Mouse (Mus musculus) midbrain, embryonic 13.5 days (tissue): ENCODE results near the gene Pan3. TPM values are rescaled to one million over a fixed set of nuclear protein-coding genes. Genes with fewer than 3 reads are reported as not detected.

ENCODE experiments used
- ATAC-seq: fragments of 200-750 bp; cut with Nextera tagmentation; 2 replicates; pipeline ENCODE4 v1.8.0; 2017; ENCODE audit warnings: mild to moderate bottlenecking, moderate TSS enrichment, moderate library complexity
- H3K27ac ChIP-seq: fragments of 300-500 bp; sonication (generic); 2 replicates; pipeline ENCODE4 v1.5.1; 2015; ENCODE audit warnings: inconsistent platforms, mild to moderate bottlenecking, moderate library complexity
- H3K27me3 ChIP-seq: fragments of 300-500 bp; sonication (generic); 2 replicates; pipeline ENCODE4 v1.6.1; 2015; ENCODE audit warnings: mild to moderate bottlenecking, inconsistent platforms
- H3K36me3 ChIP-seq: fragments of 300-500 bp; sonication (generic); 2 replicates; pipeline ENCODE4 v1.6.1; 2015; ENCODE audit warnings: mild to moderate bottlenecking, inconsistent platforms
- H3K4me1 ChIP-seq: fragments of 300-500 bp; sonication (generic); replicated peaks from 2 replicates; pipeline ENCODE4 v1.6.1; 2015; ENCODE audit warnings: inconsistent platforms
- H3K4me2 ChIP-seq: fragments of 300-500 bp; sonication (generic); replicated peaks from 2 replicates; pipeline ENCODE4 v1.6.1; 2015; ENCODE audit warnings: moderate library complexity, mild to moderate bottlenecking, inconsistent platforms
- H3K4me3 ChIP-seq: fragments of 300-500 bp; sonication (generic); replicated peaks from 2 replicates; pipeline ENCODE4 v1.5.1; 2015; ENCODE audit warnings: mild to moderate bottlenecking, inconsistent platforms
- H3K9ac ChIP-seq: fragments of 300-500 bp; sonication (generic); replicated peaks from 2 replicates; pipeline ENCODE4 v1.6.1; 2015; ENCODE audit warnings: mild to moderate bottlenecking, inconsistent platforms
- H3K9me3 ChIP-seq: fragments of 300-500 bp; sonication (generic); 2 replicates; pipeline ENCODE4 v1.6.1; 2016; ENCODE audit warnings: mild to moderate bottlenecking, inconsistent platforms
- WGBS: fragments of 180-500 bp; shearing (Covaris S2); methylation state at CpG from one replicate; pipeline ENCODE4 v1.1.7; 2015; 5-methylcytosine and 5-hydroxymethylcytosine counted together
- polyA plus RNA-seq: library from polyadenylated mRNA; unstranded; fragments of >200 nt; fragmentation: Nextera tagmentation; extraction: Ambion mirVana; gene quantifications from 2 replicates; pipeline ENCODE4 v1.2.1, GENCODE M21; 2015

Gene Pan3
- polyA plus RNA-seq: 68.3 and 75.8 TPM in 2 replicates

GRCm38 (mm10) chr5:147429535-147430305 is at the start of gene Pan3:
TSS of gene Pan3 (plus strand) at chr5:147430161.
- peak within 1 kb of the TSS; percentile 96 for H3K9ac ChIP-seq
- no peaks in the 10 kb centered on the region for H3K9me3 ChIP-seq
- peak; percentile 88 for ATAC-seq
- H3K4me3 ChIP-seq: peak within 1 kb of the TSS; percentile 98
- H3K4me2 ChIP-seq: peak within 1 kb of the TSS; percentile 72
- peaks cover 32% of the 10 kb centered on the region for H3K4me1 ChIP-seq
- no peaks in the 10 kb centered on the region for H3K36me3 ChIP-seq
- peak within 1 kb of the TSS; percentile 99 for H3K27ac ChIP-seq
- no peaks in the 10 kb centered on the region for H3K27me3 ChIP-seq
- under 1% methylated on average over 38 of the region's 51 CpGs for WGBS

- H3K9me3 ChIP-seq: no peaks in the 10 kb centered on the region
- H3K27me3 ChIP-seq: no peaks in the 10 kb centered on the region
- no peak overlapping the region for H3K9ac ChIP-seq
- no peaks in the 10 kb centered on the region for H3K4me1 ChIP-seq
- no peak overlapping the region for H3K4me2 ChIP-seq
- WGBS: 89% methylated on average over 10 of the region's 10 CpGs
- ATAC-seq: no peak
- no peak overlapping the region for H3K4me3 ChIP-seq
- no peak overlapping the region for H3K27ac ChIP-seq
- no peaks in the 10 kb centered on the region for H3K36me3 ChIP-seq
These were observed 48.6 kb upstream of the Pan3 start for GRCm38 (mm10) chr5:147381396-147381795.

DNA sequence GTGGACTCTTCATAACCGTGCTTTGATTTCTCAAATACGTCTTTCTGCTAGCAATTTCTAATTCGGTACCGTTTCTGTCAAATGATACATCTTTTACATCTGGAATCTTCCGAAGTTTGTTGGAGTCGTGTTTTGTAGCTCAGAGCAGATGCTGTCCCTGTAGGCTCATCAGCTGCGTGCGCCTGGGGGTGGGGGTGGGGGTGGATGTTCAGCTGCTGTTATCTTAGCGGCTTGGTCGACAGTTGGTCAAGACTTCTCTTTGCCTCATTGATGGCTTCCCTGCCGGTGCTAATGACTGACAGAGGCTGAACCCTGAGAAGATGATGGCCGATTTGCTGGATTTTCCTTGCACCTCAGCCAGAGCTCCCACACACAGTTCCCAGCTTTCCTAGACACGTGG is 43.1 kb upstream of the Pan3 start:
- ATAC-seq: no peak
- Histone ChIP-seq H3K27ac (no peak overlapping the region), H3K9ac (no peak overlapping the region), H3K27me3 (no peaks in the 10 kb centered on the region), H3K4me3 (no peak overlapping the region), H3K36me3 (no peaks in the 10 kb centered on the region), H3K4me2 (no peak overlapping the region), H3K4me1 (no peaks in the 10 kb centered on the region), H3K9me3 (no peaks in the 10 kb centered on the region)
- 87% methylated on average over 13 of the region's 13 CpGs for WGBS

GRCm38 (mm10) chr5:147388376-147389008 is 41.5 kb upstream of the Pan3 start:
- no peak overlapping the region for H3K27ac ChIP-seq
- H3K36me3 ChIP-seq: no peaks in the 10 kb centered on the region
- WGBS: 86% methylated on average over 9 of the region's 9 CpGs
- H3K4me1 ChIP-seq: no peaks in the 10 kb centered on the region
- no peak for ATAC-seq
- no peak overlapping the region for H3K4me3 ChIP-seq
- H3K4me2 ChIP-seq: no peak overlapping the region
- H3K9me3 ChIP-seq: no peaks in the 10 kb centered on the region
- no peaks in the 10 kb centered on the region for H3K27me3 ChIP-seq
- H3K9ac ChIP-seq: no peak overlapping the region

- no peak overlapping the region for H3K27ac ChIP-seq
- no peaks in the 10 kb centered on the region for H3K27me3 ChIP-seq
- 86% methylated on average over 5 of the region's 5 CpGs for WGBS
- H3K36me3 ChIP-seq: no peaks in the 10 kb centered on the region
- H3K4me2 ChIP-seq: no peak overlapping the region
- no peaks in the 10 kb centered on the region for H3K4me1 ChIP-seq
- H3K4me3 ChIP-seq: no peak overlapping the region
- ATAC-seq: no peak
- no peaks in the 10 kb centered on the region for H3K9me3 ChIP-seq
- no peak overlapping the region for H3K9ac ChIP-seq
These were observed 40.9 kb upstream of the Pan3 start for GRCm38 (mm10) chr5:147389052-147389451.

DNA sequence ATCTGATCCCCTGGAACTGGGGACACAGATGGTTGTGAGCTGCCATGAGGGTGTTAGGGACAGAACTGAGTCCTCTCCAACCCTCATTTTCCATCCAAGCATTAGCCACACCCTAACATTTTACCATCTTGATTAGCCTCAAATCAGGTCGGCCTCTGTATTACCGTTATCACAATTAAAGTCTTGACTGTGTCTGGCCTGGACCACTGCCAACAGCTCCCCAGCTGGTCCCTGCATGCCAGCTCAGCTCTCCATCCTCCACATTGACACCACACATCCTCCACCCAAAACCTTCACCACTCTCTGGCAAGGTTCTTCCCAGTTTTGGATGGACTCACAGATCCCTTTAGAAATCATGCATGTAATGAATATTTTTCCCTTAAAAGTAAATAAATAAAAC is 39.2 kb upstream of the Pan3 start:
- no peak overlapping the region for H3K9ac ChIP-seq
- no peaks in the 10 kb centered on the region for H3K27me3 ChIP-seq
- H3K4me2 ChIP-seq: no peak overlapping the region
- H3K9me3 ChIP-seq: no peaks in the 10 kb centered on the region
- H3K27ac ChIP-seq: no peak overlapping the region
- ATAC-seq: no peak
- 83% methylated on average over 2 of the region's 2 CpGs for WGBS
- H3K4me1 ChIP-seq: no peaks in the 10 kb centered on the region
- H3K36me3 ChIP-seq: no peaks in the 10 kb centered on the region
- H3K4me3 ChIP-seq: no peak overlapping the region

DNA sequence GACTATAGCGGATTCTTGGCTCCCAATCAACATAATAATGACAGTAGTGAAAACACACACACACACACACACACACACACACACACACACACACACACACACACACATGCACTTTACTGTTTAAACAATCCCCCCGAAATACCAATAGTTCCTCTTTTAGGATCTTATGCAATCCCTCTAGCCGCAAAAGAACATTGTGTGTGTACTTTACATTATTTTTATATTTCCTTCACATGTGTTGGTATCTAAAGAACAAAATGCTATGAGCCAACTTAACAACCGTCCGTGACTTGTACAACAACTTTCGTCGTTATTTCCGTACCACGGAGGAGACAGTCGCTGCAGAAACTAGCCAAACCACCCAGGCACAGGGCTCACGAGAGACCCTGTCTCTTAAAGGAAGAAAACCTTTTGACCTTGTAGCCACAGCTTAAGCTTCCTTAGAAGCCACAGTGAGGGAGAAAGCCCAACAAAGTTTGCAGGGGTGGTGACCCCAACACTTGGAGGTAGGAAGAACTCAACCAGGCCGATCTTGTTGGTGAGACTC is 37.2 kb upstream of the Pan3 start:
- no peak overlapping the region for H3K27ac ChIP-seq
- no peak overlapping the region for H3K4me3 ChIP-seq
- WGBS: 85% methylated on average over 12 of the region's 12 CpGs
- no peaks in the 10 kb centered on the region for H3K36me3 ChIP-seq
- H3K27me3 ChIP-seq: peaks cover 6% of the 10 kb centered on the region; the same call in 1 of the 2 replicates
- no peak for ATAC-seq
- no peak overlapping the region for H3K4me2 ChIP-seq
- no peaks in the 10 kb centered on the region for H3K9me3 ChIP-seq
- H3K4me1 ChIP-seq: no peaks in the 10 kb centered on the region
- no peak overlapping the region for H3K9ac ChIP-seq

- Histone ChIP-seq H3K9me3 (no peaks in the 10 kb centered on the region), H3K4me3 (no peak overlapping the region), H3K4me2 (no peak overlapping the region), H3K27me3 (peaks cover 29% of the 10 kb centered on the region), H3K9ac (no peak overlapping the region), H3K36me3 (no peaks in the 10 kb centered on the region), H3K4me1 (peaks cover 3% of the 10 kb centered on the region), H3K27ac (no peak overlapping the region)
- no peak for ATAC-seq
- 25% methylated on average over 1 of the region's 1 CpGs for WGBS
These were observed 34.9 kb upstream of the Pan3 start for GRCm38 (mm10) chr5:147395050-147395449.

- H3K27ac ChIP-seq: no peak within 1 kb of the TSS
- H3K27me3 ChIP-seq: peaks cover 54% of the 10 kb centered on the region
- H3K36me3 ChIP-seq: no peaks in the 10 kb centered on the region
- peaks cover 16% of the 10 kb centered on the region for H3K4me1 ChIP-seq
- peak within 1 kb of the TSS; percentile 87 for H3K4me2 ChIP-seq
- under 1% methylated on average over 56 of the region's 56 CpGs for WGBS
- H3K4me3 ChIP-seq: peak within 1 kb of the TSS; percentile 52
- peak; percentile 83 for ATAC-seq
- H3K9me3 ChIP-seq: no peaks in the 10 kb centered on the region
- peak within 1 kb of the TSS; percentile 64 for H3K9ac ChIP-seq
These were observed 30.0 kb upstream of the Pan3 start, which contains the start of gene Flt3 for GRCm38 (mm10) chr5:147399843-147400504. TSS of gene Flt3 (minus strand) at chr5:147400489.

GRCm38 (mm10) chr5:147400505-147400979 is 29.4 kb upstream of the Pan3 start:
- no peak overlapping the region for H3K27ac ChIP-seq
- peak overlapping the region; percentile 64 for H3K9ac ChIP-seq
- peaks cover 54% of the 10 kb centered on the region for H3K27me3 ChIP-seq
- peak overlapping the region; percentile 87 for H3K4me2 ChIP-seq
- ATAC-seq: no peak
- no peaks in the 10 kb centered on the region for H3K9me3 ChIP-seq
- 3% methylated on average over 17 of the region's 17 CpGs for WGBS
- peak overlapping the region; percentile 52 for H3K4me3 ChIP-seq
- H3K4me1 ChIP-seq: peaks cover 16% of the 10 kb centered on the region
- H3K36me3 ChIP-seq: no peaks in the 10 kb centered on the region

GRCm38 (mm10) chr5:147401024-147401423 is 28.9 kb upstream of the Pan3 start:
- Histone ChIP-seq H3K36me3 (no peaks in the 10 kb centered on the region), H3K4me2 (peak overlapping the region; percentile 87), H3K27ac (no peak overlapping the region), H3K27me3 (peaks cover 54% of the 10 kb centered on the region), H3K4me3 (peak overlapping the region; percentile 52), H3K4me1 (peaks cover 16% of the 10 kb centered on the region), H3K9me3 (no peaks in the 10 kb centered on the region), H3K9ac (no peak overlapping the region)
- ATAC-seq: no peak; the same call in 1 of the 2 replicates
- 29% methylated on average over 11 of the region's 11 CpGs for WGBS

DNA sequence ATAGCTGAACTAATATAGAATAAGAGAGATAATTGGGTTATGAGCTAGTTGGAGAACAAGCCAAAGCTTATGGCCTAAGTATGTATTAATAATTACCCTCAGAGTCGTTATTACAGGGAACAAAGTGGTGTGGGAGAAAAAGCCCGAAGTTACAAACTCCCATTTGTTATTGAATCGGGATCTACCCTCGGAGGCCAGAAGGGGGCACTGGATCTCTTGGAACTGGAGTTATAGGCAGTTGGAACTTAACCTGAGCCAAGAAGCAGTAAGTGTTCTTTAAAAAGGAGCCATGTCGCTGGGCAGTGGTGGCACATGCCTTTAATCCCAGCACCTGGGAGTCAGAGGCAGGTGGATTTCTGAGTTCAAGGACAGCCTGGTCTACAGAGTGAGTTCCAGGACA is 27.5 kb upstream of the Pan3 start:
- no peak for ATAC-seq
- H3K27me3 ChIP-seq: peaks cover 51% of the 10 kb centered on the region
- WGBS: 19% methylated on average over 5 of the region's 5 CpGs

More for the DNA sequence above, 27.5 kb upstream of the Pan3 start:
- Histone ChIP-seq H3K36me3 (no peaks in the 10 kb centered on the region), H3K4me1 (peaks cover 16% of the 10 kb centered on the region), H3K9me3 (no peaks in the 10 kb centered on the region), H3K4me2 (no peak overlapping the region), H3K9ac (no peak overlapping the region), H3K27ac (no peak overlapping the region), H3K4me3 (no peak overlapping the region)
